Mouse (Mus musculus) adrenal gland, postnatal 36 days (tissue): ENCODE results near the gene Abhd17c. TPM values are rescaled to one million over a fixed set of nuclear protein-coding genes. Genes with fewer than 3 reads are reported as not detected.

Source experiments
- DNase-seq, 2 experiments: peaks; one replicate each; pipeline ENCODE4 v3.0.0; 2021; ENCODE audit warnings: mixed read lengths in 1 of 2
- total RNA-seq, 2 experiments: library from RNA; stranded (reverse); gene quantifications; 2 replicates each; pipeline ENCODE4 v1.2.3; 2021

The Abhd17c gene
- total RNA-seq, 2 experiments from 2014 or later = 26.4 to 31.6 TPM

GRCm38 (mm10) chr7:84119216-84120105 is 32.2 kb downstream of the Abhd17c start:
- DNase-seq = peak; percentile 52 to 60

- DNase-seq = peak; percentile 43 to 65
These were observed 34.1 kb downstream of the Abhd17c start for GRCm38 (mm10) chr7:84117543-84118122.

- no peak for DNase-seq
These were observed 34.8 kb downstream of the Abhd17c start for GRCm38 (mm10) chr7:84116621-84117542.

GRCm38 (mm10) chr7:84115385-84115784 is 36.3 kb downstream of the Abhd17c start:
- no peak for DNase-seq

- no peak for DNase-seq
These were observed 36.9 kb downstream of the Abhd17c start for GRCm38 (mm10) chr7:84114775-84115174.

- DNase-seq = no peak
These were observed 38.7 kb downstream of the Abhd17c start for GRCm38 (mm10) chr7:84113035-84113390.

- DNase-seq = no peak
These were observed 39.2 kb downstream of the Abhd17c start for GRCm38 (mm10) chr7:84112351-84113034.

GRCm38 (mm10) chr7:84111716-84112350 is 39.9 kb downstream of the Abhd17c start:
- no peak for DNase-seq

GRCm38 (mm10) chr7:84106942-84107341 is 44.8 kb downstream of the Abhd17c start:
- no peak for DNase-seq

- DNase-seq = no peak
These were observed 49.1 kb downstream of the Abhd17c start for GRCm38 (mm10) chr7:84102589-84102988.

- DNase-seq = no peak
These were observed 51.0 kb downstream of the Abhd17c start for GRCm38 (mm10) chr7:84100672-84101071.

GRCm38 (mm10) chr7:84098098-84098497 is 53.6 kb downstream of the Abhd17c start:
- DNase-seq = no peak

GRCm38 (mm10) chr7:84096501-84096900 is 55.2 kb downstream of the Abhd17c start:
- DNase-seq = peak; percentile 45 to 55

GRCm38 (mm10) chr7:84090793-84091192 is 60.9 kb downstream of the Abhd17c start:
- DNase-seq = no peak

- peak in 1 of 2 experiments; percentile 38 for DNase-seq
These were observed 61.9 kb downstream of the Abhd17c start for GRCm38 (mm10) chr7:84089777-84090176.

GRCm38 (mm10) chr7:84088971-84089370 is 62.7 kb downstream of the Abhd17c start:
- DNase-seq = peak; percentile 76 to 88

- no peak for DNase-seq
These were observed 63.5 kb downstream of the Abhd17c start for GRCm38 (mm10) chr7:84088191-84088590.

- peak; percentile 84 to 90 for DNase-seq
These were observed 65.5 kb downstream of the Abhd17c start, which contains the start of gene Cemip for GRCm38 (mm10) chr7:84086039-84086829. Gene Cemip, minus strand, starts transcription at chr7:84086502.

- DNase-seq = peak; percentile 83 to 84
These were observed 66.4 kb downstream of the Abhd17c start for GRCm38 (mm10) chr7:84085049-84085945.
